Mouse (Mus musculus): ENCODE data around the gene Grem1.

GRCm38 (mm10) chr2:113805765-113806164, 47.3 kb upstream of the Grem1 start:
- no peak for TF ChIP-seq CTCF (IDR thresholded peaks at IDR 0.05; ENCODE audit: low read depth)
- no peak for TF ChIP-seq EP300 (IDR thresholded peaks at IDR 0.05; ENCODE audit: low read depth)

Data from heart, postnatal 0 days (tissue).